In genomic region chr13:31958346-31959335, GRCm38 (mm10) we compare ENCODE assay signal across 12 mouse cellular contexts.
A peak's percentile ranks its signal among the peaks of the same experiment; 100 is the strongest.
DNase-seq lines count a peak whose midpoint lies in the region; ATAC-seq and TF ChIP-seq lines count a peak whose summit lies in the region.
"Had no signal": no experiment of that assay in that cellular context is flagged by ENCODE, and none has a peak within 500 bp of the region (broad histone marks: within the 10 kb centered on the region; RNA-seq: fewer than 3 reads in every experiment).

No protein-coding gene starts in this region.

- DNase-seq in lung, postnatal 36 days: peak; percentile 7
- no peak for DNase-seq in lung, postnatal 0 days (ENCODE audit: low spot score)
- DNase-seq in Muller cell, postnatal 12 days (ENCODE audit: inconsistent ontology term): peak; percentile 20
- peak in 1 of 2 experiments; percentile 34 for DNase-seq in heart, adult 2 months
- DNase-seq in heart, postnatal 25 days (ENCODE audit: low spot score): peak; percentile 9
- DNase-seq in thymus, postnatal 14 days: no peak
- DNase-seq in adrenal gland, postnatal 4 days (ENCODE audit: low spot score in 2 of 2): no peak
- DNase-seq: cerebellum, adult 8-10 months; gastrocnemius, postnatal 25 days; kidney, postnatal 10 days had no signal

- no peaks in the 10 kb centered on the region for H3K9me3 ChIP-seq in lung, postnatal 0 days (ENCODE audit: low read length)

- H3K79me2 ChIP-seq in heart, adult 2 months (replicated peaks; ENCODE audit: control insufficient read depth, insufficient read depth, low read length): no peaks in the 10 kb centered on the region

- H3K27ac ChIP-seq in lung, postnatal 0 days (ENCODE audit: low read length): no peak overlapping the region
- H3K27ac ChIP-seq in heart, adult 2 months: peak overlapping the region; percentile 29; the same call in 1 of the 2 replicates

- no peak for TF ChIP-seq EP300 in lung, postnatal 0 days (IDR thresholded peaks at IDR 0.05)
- TF ChIP-seq EP300 in heart, adult 2 months (IDR thresholded peaks at IDR 0.05; ENCODE audit: insufficient read depth, low read depth, low read length): no peak

- no peaks in the 10 kb centered on the region for H3K4me1 ChIP-seq in lung, postnatal 0 days (ENCODE audit: insufficient read depth, low read depth, low read length)
- peaks cover 6% of the 10 kb centered on the region for H3K4me1 ChIP-seq in heart, adult 2 months (ENCODE audit: control insufficient read depth, insufficient read depth, low read length)

- no peak overlapping the region for H3K9ac ChIP-seq in lung, postnatal 0 days (replicated peaks; ENCODE audit: low read depth)
- H3K9ac ChIP-seq in heart, adult 2 months (ENCODE audit: low read depth, low read length): no peak overlapping the region

- intact Hi-C loops in heart, adult 2 months (cut with DNase I): loop anchor here (5.0 kb wide), 1 partner anchor 59 kb away; no protein-coding TSS in a partner anchor
- intact Hi-C loops in heart, postnatal 25 days (cut with DNase I): loop anchor here (5.0 to 10.0 kb wide), 2 partner anchors 254 to 336 kb away; no protein-coding TSS in a partner anchor

- H3K27me3 ChIP-seq in lung, postnatal 0 days (replicated peaks; ENCODE audit: insufficient read depth, low read length): peaks cover 10% of the 10 kb centered on the region
- H3K27me3 ChIP-seq in heart, adult 2 months (ENCODE audit: control insufficient read depth, insufficient read depth, low read length): no peaks in the 10 kb centered on the region
- H3K27me3 ChIP-seq: CH12.LX had no signal

- no peaks in the 10 kb centered on the region for H3K36me3 ChIP-seq in lung, postnatal 0 days (ENCODE audit: insufficient read depth, low read length)
- H3K36me3 ChIP-seq in heart, adult 2 months (ENCODE audit: control insufficient read depth, insufficient read depth, low read length): no peaks in the 10 kb centered on the region

- 53% methylated on average over 13 of the region's 13 CpGs for WGBS in lung, postnatal 0 days
- 45% methylated on average over 13 of the region's 13 CpGs for WGBS in heart, adult 2 months

- H3K4me2 ChIP-seq in lung, postnatal 0 days (replicated peaks; ENCODE audit: low read depth, low read length): no peak overlapping the region

- H3K4me3 ChIP-seq in lung, postnatal 0 days (ENCODE audit: low read depth, low read length): no peak overlapping the region
- H3K4me3 ChIP-seq in heart, adult 2 months: no peak overlapping the region

- no peak for ATAC-seq in lung, postnatal 0 days
- ATAC-seq: forebrain, embryonic 16.5 days had no signal

- no peak for TF ChIP-seq POLR2A in heart, adult 2 months (IDR thresholded peaks at IDR 0.05; ENCODE audit: insufficient read depth, low read depth, low read length)

- no peak for TF ChIP-seq CTCF in lung, postnatal 0 days (IDR thresholded peaks at IDR 0.05)
- TF ChIP-seq CTCF in heart, adult 2 months (IDR thresholded peaks at IDR 0.05): no peak

Comparison
In these comparisons a context has a peak if more than half of its experiments do, and no peak if none do; other contexts are left out.
1. DNase-seq: peak in lung, postnatal 36 days (single experiment), Muller cell, postnatal 12 days (single experiment) and heart, postnatal 25 days (single experiment); none in lung, postnatal 0 days (single experiment), thymus, postnatal 14 days (single experiment) and adrenal gland, postnatal 4 days (0 of 2).